Mouse (Mus musculus): ENCODE results near the gene Gm13288. TPM values are rescaled to one million over a fixed set of nuclear protein-coding genes. Genes with fewer than 3 reads are reported as not detected.
"Not testable (repeated sequence)": the region's sequence is repeated elsewhere in the genome, so short reads cannot be mapped to it uniquely, and the experiment has no call there.

Gene Gm13288
- total RNA-seq (2021), result not detected

DNA sequence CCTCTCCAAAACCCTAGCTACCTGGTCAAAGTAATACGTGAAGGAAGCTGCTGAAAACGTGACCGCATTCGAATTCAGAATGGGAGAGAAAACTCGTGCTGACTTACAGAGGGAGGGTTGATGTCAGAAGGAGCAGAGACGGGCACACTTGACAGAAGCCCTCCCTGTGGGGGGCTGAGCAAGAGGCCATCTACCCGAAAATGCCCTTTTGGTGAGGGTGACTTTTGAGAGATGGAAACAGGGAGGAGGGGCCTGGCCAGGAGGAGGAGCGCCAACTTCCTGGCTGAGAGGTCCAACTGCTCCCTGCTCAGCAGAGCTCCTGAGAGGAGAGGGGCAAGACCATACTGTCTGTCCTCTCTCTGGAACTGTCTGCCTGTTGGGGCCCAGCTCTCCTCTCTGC is at the start of gene Gm13288:
Gene Gm13288, plus strand, starts transcription at position 301 of the 400 bp plus-strand sequence.
- intact Hi-C loops (cut with DNase I), result not testable (repeated sequence)

DNA sequence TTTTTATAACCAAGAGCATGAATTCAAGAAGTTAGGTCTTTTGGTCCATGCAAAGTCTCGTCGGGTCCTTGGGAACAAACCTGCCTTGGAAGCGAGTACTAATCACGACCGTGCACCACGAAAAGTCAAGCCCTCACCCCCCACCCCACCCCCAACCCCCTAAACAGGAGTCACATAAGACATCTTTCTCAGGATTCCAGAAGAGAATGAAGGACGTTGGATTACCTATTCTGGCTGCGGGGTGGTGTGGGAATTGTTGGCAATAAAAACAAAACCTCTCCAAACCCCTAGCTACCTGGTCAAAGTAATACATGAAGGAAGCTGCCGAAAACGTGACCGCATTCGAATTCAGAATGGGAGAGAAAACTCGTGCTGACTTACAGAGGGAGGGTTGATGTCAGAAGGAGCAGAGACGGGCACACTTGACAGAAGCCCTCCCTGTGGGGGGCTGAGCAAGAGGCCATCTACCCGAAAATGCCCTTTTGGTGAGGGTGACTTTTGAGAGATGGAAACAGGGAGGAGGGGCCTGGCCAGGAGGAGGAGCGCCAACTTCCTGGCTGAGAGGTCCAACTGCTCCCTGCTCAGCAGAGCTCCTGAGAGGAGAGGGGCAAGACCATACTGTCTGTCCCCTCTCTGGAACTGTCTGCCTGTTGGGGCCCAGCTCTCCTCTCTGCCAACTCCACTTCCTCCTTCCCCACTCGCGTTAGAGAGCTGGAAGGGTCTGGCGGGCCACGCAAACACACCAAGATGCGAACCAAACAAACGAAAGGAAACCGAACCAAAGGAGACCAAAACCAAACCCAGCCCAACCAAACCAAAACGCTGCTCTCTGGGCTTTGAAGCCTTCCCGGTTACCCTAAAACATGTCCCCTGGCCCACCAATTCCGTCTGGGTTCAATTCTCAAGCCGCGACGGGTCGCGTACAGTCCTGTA is 48.5 kb upstream of the Gm13288 start:
- intact Hi-C loops (cut with DNase I), result not testable (repeated sequence)

More for the DNA sequence above, at the start of gene Gm13288:
- not testable (repeated sequence) for DNase-seq (ENCODE audit: extremely low spot score in 1 of 2, low spot score in 2 of 2)

DNA sequence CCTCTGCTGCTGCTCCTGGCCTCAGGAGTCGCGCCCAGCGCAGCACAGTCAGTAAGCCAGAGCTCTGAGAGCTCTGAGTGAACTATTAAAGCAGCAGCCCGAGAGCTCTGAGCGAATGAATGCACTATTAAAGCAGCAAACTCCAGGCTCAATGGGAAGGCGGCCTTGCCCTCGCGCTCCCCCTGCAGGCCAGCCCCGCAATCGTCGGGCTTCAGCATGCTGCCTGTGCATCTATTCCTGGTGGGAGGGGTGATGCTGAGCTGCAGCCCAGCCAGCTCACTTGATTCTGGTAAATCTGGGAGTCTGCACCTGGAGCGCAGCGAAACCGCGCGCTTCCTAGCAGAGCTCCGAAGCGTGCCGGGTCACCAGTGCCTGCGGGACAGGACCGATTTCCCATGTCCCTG is 47.7 kb upstream of the Gm13288 start:
- intact Hi-C loops (cut with DNase I), result not testable (repeated sequence)
- DNase-seq (ENCODE audit: extremely low spot score in 1 of 2, low spot score in 2 of 2), result peak; percentile 82 to 87

More for the DNA sequence above, 48.5 kb upstream of the Gm13288 start:
- DNase-seq (ENCODE audit: extremely low spot score in 1 of 2, low spot score in 2 of 2), result not testable (repeated sequence)

DNA sequence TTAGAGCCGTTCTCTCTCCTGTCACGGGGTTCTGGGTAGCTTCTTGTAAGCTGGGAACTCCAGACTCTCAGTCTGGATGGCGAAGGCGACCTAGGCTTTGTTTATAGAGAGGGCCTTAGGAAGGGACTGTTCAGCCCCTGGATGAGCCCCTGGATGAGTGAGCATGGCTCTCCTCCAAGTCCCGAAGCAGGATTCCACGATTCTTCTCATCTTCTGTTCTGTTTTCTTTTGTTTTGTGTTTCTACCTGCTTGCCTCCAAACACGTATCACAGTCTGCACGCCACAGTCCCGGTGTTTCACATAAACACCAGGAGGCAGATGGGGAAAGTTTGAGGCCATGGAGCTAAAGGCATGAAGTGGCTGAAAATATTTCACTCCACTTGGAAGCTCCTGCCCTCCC is 46.6 kb upstream of the Gm13288 start:
- intact Hi-C loops (cut with DNase I); DNase-seq (ENCODE audit: extremely low spot score in 1 of 2, low spot score in 2 of 2): not testable (repeated sequence)

DNA sequence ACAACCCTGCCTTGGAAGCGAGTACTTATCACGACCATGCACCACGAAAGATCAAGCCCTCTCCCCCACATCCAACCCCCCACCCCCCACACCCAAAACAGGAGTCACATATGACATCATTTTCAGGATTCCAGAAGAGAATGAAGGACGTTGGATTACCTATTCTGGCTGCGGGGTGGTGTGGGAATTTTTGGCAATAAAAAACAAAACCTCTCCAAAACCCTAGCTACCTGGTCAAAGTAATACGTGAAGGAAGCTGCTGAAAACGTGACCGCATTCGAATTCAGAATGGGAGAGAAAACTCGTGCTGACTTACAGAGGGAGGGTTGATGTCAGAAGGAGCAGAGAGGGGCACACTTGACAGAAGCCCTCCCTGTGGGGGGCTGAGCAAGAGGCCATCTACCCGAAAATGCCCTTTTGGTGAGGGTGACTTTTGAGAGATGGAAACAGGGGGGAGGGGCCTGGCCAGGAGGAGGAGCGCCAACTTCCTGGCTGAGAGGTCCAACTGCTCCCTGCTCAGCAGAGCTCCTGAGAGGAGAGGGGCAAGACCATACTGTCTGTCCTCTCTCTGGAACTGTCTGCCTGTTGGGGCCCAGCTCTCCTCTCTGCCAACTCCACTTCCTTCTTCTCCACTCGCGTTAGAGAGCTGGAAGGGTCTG is 45.6 kb upstream of the Gm13288 start, which contains the start of gene Gm13283:
Gene Gm13283, plus strand, starts transcription at position 510 of the 659 bp plus-strand sequence.
- DNase-seq (ENCODE audit: extremely low spot score in 1 of 2, low spot score in 2 of 2); intact Hi-C loops (cut with DNase I): not testable (repeated sequence)

DNA sequence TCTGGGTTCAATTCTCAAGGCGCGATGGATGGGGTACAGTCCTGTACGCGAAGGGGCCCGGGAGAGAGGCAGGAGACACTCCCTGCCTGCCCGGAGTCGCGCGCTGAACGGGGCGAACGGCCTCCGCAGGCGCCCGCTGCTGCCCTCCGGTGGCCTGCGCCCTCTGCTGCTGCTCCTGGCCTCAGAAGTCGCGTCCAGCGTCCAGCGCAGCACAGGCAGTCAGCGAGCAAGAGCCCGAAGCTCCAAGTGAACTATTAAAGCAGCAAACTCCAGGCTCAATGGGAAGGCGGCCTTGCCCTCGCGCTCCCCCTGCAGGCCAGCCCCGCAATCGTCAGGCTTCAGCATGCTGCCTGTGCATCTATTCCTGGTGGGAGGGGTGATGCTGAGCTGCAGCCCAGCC is 44.9 kb upstream of the Gm13288 start:
- DNase-seq (ENCODE audit: extremely low spot score in 1 of 2, low spot score in 2 of 2), result peak in 1 of 2 experiments; percentile 80
- intact Hi-C loops (cut with DNase I), result not testable (repeated sequence)

DNA sequence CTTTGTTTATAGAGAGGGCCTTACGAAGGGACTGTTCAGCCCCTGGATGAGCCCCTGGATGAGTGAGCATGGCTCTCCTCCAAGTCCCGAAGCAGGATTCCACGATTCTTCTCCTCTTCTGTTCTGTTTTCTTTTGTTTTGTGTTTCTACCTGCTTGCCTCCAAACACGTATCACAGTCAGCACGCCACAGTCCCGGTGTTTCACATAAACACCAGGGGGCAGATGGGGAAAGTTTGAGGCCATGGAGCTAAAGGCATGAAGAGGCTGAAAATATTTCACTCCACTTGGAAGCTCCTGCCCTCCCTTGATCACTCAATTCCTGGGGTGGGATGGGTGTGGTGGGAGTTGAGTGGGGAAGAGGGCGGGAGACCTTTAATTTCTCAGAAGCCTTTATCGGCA is 43.6 kb upstream of the Gm13288 start:
- intact Hi-C loops (cut with DNase I), result not testable (repeated sequence)
- peak; percentile 71 to 80 for DNase-seq (ENCODE audit: extremely low spot score in 1 of 2, low spot score in 2 of 2)

DNA sequence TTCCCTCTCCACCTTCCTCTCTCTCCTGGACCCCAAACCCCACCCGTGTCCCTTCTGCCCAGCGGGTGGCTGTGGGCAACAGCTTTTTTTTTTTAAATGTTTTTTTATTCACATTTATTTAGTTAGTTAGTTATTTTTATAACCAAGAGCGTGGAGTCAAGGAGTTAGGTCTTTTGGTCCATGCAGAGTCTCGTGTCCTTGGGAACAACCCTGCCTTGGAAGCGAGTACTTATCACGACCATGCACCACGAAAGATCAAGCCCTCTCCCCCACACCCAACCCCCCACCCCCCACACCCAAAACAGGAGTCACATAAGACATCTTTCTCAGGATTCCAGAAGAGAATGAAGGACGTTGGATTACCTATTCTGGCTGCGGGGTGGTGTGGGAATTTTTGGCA is 43.0 kb upstream of the Gm13288 start:
- DNase-seq (ENCODE audit: extremely low spot score in 1 of 2, low spot score in 2 of 2); intact Hi-C loops (cut with DNase I): not testable (repeated sequence)

DNA sequence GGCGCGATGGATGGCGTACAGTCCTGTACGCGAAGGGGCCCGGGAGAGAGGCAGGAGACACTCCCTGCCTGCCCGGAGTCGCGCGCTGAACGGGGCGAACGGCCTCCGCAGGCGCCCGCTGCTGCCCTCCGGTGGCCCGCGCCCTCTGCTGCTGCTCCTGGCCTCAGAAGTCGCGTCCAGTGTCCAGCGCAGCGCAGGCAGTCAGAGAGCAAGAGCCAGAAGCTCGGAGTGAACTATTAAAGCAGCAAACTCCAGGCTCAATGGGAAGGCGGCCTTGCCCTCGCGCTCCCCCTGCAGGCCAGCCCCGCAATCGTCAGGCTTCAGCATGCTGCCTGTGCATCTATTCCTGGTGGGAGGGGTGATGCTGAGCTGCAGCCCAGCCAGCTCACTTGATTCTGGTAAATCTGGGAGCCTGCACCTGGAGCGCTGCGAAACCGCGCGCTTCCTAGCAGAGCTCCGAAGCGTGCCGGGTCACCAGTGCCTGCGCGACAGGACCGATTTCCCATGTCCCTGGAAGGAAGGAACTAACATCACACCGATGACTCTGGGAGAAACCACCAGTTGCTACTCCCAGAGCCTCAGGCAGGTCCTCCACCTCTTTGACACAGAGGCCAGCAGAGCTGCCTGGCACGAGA is 41.8 kb upstream of the Gm13288 start:
- DNase-seq (ENCODE audit: extremely low spot score in 1 of 2, low spot score in 2 of 2), result peak in 1 of 2 experiments; percentile 61

DNA sequence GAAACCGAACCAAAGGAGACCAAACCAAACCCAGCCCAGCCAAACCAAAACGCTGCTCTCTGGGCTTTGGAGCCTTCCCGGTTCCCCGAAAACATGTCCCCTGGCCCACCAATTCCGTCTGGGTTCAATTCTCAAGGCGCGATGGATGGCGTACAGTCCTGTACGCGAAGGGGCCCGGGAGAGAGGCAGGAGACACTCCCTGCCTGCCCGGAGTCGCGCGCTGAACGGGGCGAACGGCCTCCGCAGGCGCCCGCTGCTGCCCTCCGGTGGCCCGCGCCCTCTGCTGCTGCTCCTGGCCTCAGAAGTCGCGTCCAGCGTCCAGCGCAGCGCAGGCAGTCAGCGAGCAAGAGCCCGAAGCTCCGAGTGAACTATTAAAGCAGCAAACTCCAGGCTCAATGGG is 31.8 kb upstream of the Gm13288 start, which contains the start of gene Gm13290:
Gene Gm13290, plus strand, starts transcription at position 301 of the 400 bp plus-strand sequence.
- intact Hi-C loops (cut with DNase I); DNase-seq (ENCODE audit: extremely low spot score in 1 of 2, low spot score in 2 of 2): not testable (repeated sequence)

More for the DNA sequence above, 41.8 kb upstream of the Gm13288 start:
- intact Hi-C loops (cut with DNase I), result not testable (repeated sequence)

DNA sequence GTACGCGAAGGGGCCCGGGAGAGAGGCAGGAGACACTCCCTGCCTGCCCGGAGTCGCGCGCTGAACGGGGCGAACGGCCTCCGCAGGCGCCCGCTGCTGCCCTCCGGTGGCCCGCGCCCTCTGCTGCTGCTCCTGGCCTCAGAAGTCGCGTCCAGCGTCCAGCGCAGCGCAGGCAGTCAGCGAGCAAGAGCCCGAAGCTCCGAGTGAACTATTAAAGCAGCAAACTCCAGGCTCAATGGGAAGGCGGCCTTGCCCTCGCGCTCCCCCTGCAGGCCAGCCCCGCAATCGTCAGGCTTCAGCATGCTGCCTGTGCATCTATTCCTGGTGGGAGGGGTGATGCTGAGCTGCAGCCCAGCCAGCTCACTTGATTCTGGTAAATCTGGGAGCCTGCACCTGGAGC is 28.7 kb upstream of the Gm13288 start, which contains the start of gene Gm13289:
Gene Gm13289, plus strand, starts transcription at position 301 of the 400 bp plus-strand sequence.
- intact Hi-C loops (cut with DNase I); DNase-seq (ENCODE audit: extremely low spot score in 1 of 2, low spot score in 2 of 2): not testable (repeated sequence)

DNA sequence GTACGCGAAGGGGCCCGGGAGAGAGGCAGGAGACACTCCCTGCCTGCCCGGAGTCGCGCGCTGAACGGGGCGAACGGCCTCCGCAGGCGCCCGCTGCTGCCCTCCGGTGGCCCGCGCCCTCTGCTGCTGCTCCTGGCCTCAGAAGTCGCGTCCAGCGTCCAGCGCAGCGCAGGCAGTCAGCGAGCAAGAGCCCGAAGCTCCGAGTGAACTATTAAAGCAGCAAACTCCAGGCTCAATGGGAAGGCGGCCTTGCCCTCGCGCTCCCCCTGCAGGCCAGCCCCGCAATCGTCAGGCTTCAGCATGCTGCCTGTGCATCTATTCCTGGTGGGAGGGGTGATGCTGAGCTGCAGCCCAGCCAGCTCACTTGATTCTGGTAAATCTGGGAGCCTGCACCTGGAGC is 25.8 kb upstream of the Gm13288 start, which contains the start of gene Gm13272:
Gene Gm13272, plus strand, starts transcription at position 301 of the 400 bp plus-strand sequence.
- DNase-seq (ENCODE audit: extremely low spot score in 1 of 2, low spot score in 2 of 2); intact Hi-C loops (cut with DNase I): not testable (repeated sequence)

DNA sequence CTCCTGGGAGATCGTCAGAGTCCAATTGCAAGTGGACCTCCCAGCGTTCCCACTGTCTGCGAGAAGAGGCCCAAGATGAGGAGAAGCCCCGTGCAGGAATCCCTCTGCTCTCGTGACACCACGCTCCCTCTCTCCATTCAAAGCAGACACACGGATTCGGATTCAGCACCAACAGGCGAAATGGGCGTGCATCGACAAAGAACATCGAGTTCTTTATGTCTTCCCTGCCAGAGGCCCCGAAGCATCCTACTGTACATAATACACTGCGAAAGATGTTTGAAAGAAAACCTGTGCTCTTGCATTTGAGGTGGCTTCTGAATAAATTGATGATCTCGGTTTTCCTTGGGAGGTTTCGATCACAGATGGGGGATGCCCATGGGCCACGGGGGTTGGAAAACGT is 25.0 kb upstream of the Gm13288 start:
- intact Hi-C loops (cut with DNase I); DNase-seq (ENCODE audit: extremely low spot score in 1 of 2, low spot score in 2 of 2): not testable (repeated sequence)

DNA sequence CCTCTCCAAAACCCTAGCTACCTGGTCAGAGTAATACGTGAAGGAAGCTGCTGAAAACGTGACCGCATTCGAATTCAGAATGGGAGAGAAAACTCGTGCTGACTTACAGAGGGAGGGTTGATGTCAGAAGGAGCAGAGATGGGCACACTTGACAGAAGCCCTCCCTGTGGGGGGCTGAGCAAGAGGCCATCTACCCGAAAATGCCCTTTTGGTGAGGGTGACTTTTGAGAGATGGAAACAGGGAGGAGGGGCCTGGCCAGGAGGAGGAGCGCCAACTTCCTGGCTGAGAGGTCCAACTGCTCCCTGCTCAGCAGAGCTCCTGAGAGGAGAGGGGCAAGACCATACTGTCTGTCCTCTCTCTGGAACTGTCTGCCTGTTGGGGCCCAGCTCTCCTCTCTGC is 23.5 kb upstream of the Gm13288 start, which contains the start of gene Ifnz:
Gene Ifnz, plus strand, starts transcription at position 301 of the 400 bp plus-strand sequence.
- DNase-seq (ENCODE audit: extremely low spot score in 1 of 2, low spot score in 2 of 2), result not testable (repeated sequence)

DNA sequence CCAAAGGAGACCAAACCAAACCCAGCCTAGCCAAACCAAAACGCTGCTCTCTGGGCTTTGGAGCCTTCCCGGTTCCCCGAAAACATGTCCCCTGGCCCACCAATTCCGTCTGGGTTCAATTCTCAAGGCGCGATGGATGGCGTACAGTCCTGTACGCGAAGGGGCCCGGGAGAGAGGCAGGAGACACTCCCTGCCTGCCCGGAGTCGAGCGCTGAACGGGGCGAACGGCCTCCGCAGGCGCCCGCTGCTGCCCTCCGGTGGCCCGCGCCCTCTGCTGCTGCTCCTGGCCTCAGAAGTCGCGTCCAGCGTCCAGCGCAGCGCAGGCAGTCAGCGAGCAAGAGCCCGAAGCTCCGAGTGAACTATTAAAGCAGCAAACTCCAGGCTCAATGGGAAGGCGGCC is 23.0 kb upstream of the Gm13288 start:
- DNase-seq (ENCODE audit: extremely low spot score in 1 of 2, low spot score in 2 of 2); intact Hi-C loops (cut with DNase I): not testable (repeated sequence)

More for the DNA sequence above, 23.5 kb upstream of the Gm13288 start, which contains the start of gene Ifnz:
- intact Hi-C loops (cut with DNase I), result not testable (repeated sequence)

DNA sequence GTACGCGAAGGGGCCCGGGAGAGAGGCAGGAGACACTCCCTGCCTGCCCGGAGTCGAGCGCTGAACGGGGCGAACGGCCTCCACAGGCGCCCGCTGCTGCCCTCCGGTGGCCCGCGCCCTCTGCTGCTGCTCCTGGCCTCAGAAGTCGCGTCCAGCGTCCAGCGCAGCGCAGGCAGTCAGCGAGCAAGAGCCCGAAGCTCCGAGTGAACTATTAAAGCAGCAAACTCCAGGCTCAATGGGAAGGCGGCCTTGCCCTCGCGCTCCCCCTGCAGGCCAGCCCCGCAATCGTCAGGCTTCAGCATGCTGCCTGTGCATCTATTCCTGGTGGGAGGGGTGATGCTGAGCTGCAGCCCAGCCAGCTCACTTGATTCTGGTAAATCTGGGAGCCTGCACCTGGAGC is 19.9 kb upstream of the Gm13288 start, which contains the start of gene Gm13276:
Gene Gm13276, plus strand, starts transcription at position 301 of the 400 bp plus-strand sequence.
- intact Hi-C loops (cut with DNase I); DNase-seq (ENCODE audit: extremely low spot score in 1 of 2, low spot score in 2 of 2): not testable (repeated sequence)

DNA sequence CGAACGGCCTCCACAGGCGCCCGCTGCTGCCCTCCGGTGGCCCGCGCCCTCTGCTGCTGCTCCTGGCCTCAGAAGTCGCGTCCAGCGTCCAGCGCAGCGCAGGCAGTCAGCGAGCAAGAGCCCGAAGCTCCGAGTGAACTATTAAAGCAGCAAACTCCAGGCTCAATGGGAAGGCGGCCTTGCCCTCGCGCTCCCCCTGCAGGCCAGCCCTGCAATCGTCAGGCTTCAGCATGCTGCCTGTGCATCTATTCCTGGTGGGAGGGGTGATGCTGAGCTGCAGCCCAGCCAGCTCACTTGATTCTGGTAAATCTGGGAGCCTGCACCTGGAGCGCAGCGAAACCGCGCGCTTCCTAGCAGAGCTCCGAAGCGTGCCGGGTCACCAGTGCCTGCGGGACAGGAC is 16.9 kb upstream of the Gm13288 start, which contains the start of gene Gm13277:
Gene Gm13277, plus strand, starts transcription at position 231 of the 400 bp plus-strand sequence.
- peak; percentile 57 to 63 for DNase-seq (ENCODE audit: extremely low spot score in 1 of 2, low spot score in 2 of 2)
- intact Hi-C loops (cut with DNase I), result not testable (repeated sequence)

DNA sequence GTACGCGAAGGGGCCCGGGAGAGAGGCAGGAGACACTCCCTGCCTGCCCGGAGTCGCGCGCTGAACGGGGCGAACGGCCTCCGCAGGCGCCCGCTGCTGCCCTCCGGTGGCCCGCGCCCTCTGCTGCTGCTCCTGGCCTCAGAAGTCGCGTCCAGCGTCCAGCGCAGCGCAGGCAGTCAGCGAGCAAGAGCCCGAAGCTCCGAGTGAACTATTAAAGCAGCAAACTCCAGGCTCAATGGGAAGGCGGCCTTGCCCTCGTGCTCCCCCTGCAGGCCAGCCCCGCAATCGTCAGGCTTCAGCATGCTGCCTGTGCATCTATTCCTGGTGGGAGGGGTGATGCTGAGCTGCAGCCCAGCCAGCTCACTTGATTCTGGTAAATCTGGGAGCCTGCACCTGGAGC is 14.1 kb upstream of the Gm13288 start, which contains the start of gene Gm13278:
Gene Gm13278, plus strand, starts transcription at position 301 of the 400 bp plus-strand sequence.
- intact Hi-C loops (cut with DNase I); DNase-seq (ENCODE audit: extremely low spot score in 1 of 2, low spot score in 2 of 2): not testable (repeated sequence)
